Mouse (Mus musculus): ENCODE data around the gene Gm5478. TPM values are rescaled to one million over a fixed set of nuclear protein-coding genes. Genes with fewer than 3 reads are reported as not detected.
"Not testable (repeated sequence)": the region's sequence is repeated elsewhere in the genome, so short reads cannot be mapped to it uniquely, and the experiment has no call there.

Gm5478 gene
- total RNA-seq (2021) (not detected), polyA plus RNA-seq (2012; rRNA removed) (not detected in 2 replicates)
- long read RNA-seq, result 0 reads

- H3K27me3 ChIP-seq (ENCODE audit: control insufficient read depth, insufficient read depth, low read length), result no peaks in the 10 kb centered on the region
- H3K27ac ChIP-seq, result no peak within 1 kb of the TSS
- H3K9ac ChIP-seq (ENCODE audit: low read depth, low read length), result no peak within 1 kb of the TSS
- H3K4me1 ChIP-seq (ENCODE audit: control insufficient read depth, insufficient read depth, low read length), result no peaks in the 10 kb centered on the region
- no peak within 1 kb of the TSS for H3K4me3 ChIP-seq
- no peak for TF ChIP-seq EP300 (IDR thresholded peaks at IDR 0.05; ENCODE audit: insufficient read depth, low read depth, low read length)
- DNase-seq, result no peak
- intact Hi-C loops (cut with DNase I), result no loop called here
- H3K36me3 ChIP-seq (ENCODE audit: control insufficient read depth, insufficient read depth, low read length), result no peaks in the 10 kb centered on the region
- WGBS, result 71% methylated on average over 3 of the region's 3 CpGs
- no peaks in the 10 kb centered on the region for H3K79me2 ChIP-seq (replicated peaks; ENCODE audit: control insufficient read depth, insufficient read depth, low read length)
These were observed at the start of gene Gm5478 for GRCm38 (mm10) chr15:101647280-101647679. Gene Gm5478 (minus strand): TSS chr15:101647380.

GRCm38 (mm10) chr15:101694207-101694606 is 47.0 kb upstream of the Gm5478 start, which contains the start of gene Krt6a:
Gene Krt6a (minus strand): TSS chr15:101694307.
- no peak within 1 kb of the TSS for H3K4me3 ChIP-seq
- no peaks in the 10 kb centered on the region for H3K4me1 ChIP-seq (ENCODE audit: control insufficient read depth, insufficient read depth, low read length)
- no peak for DNase-seq
- intact Hi-C loops (cut with DNase I), result no loop called here
- TF ChIP-seq POLR2A (IDR thresholded peaks at IDR 0.05; ENCODE audit: insufficient read depth, low read depth, low read length) (no peak), EP300 (IDR thresholded peaks at IDR 0.05; ENCODE audit: insufficient read depth, low read depth, low read length) (no peak)
- H3K36me3 ChIP-seq (ENCODE audit: control insufficient read depth, insufficient read depth, low read length), result no peaks in the 10 kb centered on the region
- H3K9ac ChIP-seq (ENCODE audit: low read depth, low read length), result no peak within 1 kb of the TSS
- WGBS, result 75% methylated on average over 5 of the region's 5 CpGs
- H3K27me3 ChIP-seq (ENCODE audit: control insufficient read depth, insufficient read depth, low read length), result no peaks in the 10 kb centered on the region
- no peaks in the 10 kb centered on the region for H3K79me2 ChIP-seq (replicated peaks; ENCODE audit: control insufficient read depth, insufficient read depth, low read length)
- no peak within 1 kb of the TSS for H3K27ac ChIP-seq

- 87% methylated on average over 5 of the region's 5 CpGs for WGBS
- intact Hi-C loops (cut with DNase I), result not testable (repeated sequence)
These were observed 43.3 kb upstream of the Gm5478 start for GRCm38 (mm10) chr15:101690460-101690859.

GRCm38 (mm10) chr15:101688161-101688560 is 41.0 kb upstream of the Gm5478 start:
- no peak for DNase-seq
- Histone ChIP-seq H3K9ac (ENCODE audit: low read depth, low read length) (no peak overlapping the region), H3K79me2 (replicated peaks; ENCODE audit: control insufficient read depth, insufficient read depth, low read length) (no peaks in the 10 kb centered on the region), H3K27me3 (ENCODE audit: control insufficient read depth, insufficient read depth, low read length) (no peaks in the 10 kb centered on the region), H3K27ac (no peak overlapping the region), H3K4me3 (no peak overlapping the region), H3K36me3 (ENCODE audit: control insufficient read depth, insufficient read depth, low read length) (no peaks in the 10 kb centered on the region), H3K4me1 (ENCODE audit: control insufficient read depth, insufficient read depth, low read length) (no peaks in the 10 kb centered on the region)
- intact Hi-C loops (cut with DNase I), result no loop called here
- TF ChIP-seq POLR2A (IDR thresholded peaks at IDR 0.05; ENCODE audit: insufficient read depth, low read depth, low read length) (no peak), EP300 (IDR thresholded peaks at IDR 0.05; ENCODE audit: insufficient read depth, low read depth, low read length) (no peak), CTCF (IDR thresholded peaks at IDR 0.05) (no peak)
- 48% methylated on average over 2 of the region's 2 CpGs for WGBS

More at GRCm38 (mm10) chr15:101690460-101690859, 43.3 kb upstream of the Gm5478 start:
- not testable (repeated sequence) for DNase-seq; H3K9ac ChIP-seq (ENCODE audit: low read depth, low read length); H3K4me3 ChIP-seq; H3K79me2 ChIP-seq (replicated peaks; ENCODE audit: control insufficient read depth, insufficient read depth, low read length); H3K36me3 ChIP-seq (ENCODE audit: control insufficient read depth, insufficient read depth, low read length); H3K27ac ChIP-seq; H3K27me3 ChIP-seq (ENCODE audit: control insufficient read depth, insufficient read depth, low read length); H3K4me1 ChIP-seq (ENCODE audit: control insufficient read depth, insufficient read depth, low read length)

- Histone ChIP-seq H3K27me3 (ENCODE audit: control insufficient read depth, insufficient read depth, low read length) (no peaks in the 10 kb centered on the region), H3K27ac (no peak within 1 kb of the TSS), H3K9ac (ENCODE audit: low read depth, low read length) (no peak within 1 kb of the TSS), H3K4me1 (ENCODE audit: control insufficient read depth, insufficient read depth, low read length) (no peaks in the 10 kb centered on the region), H3K36me3 (ENCODE audit: control insufficient read depth, insufficient read depth, low read length) (no peaks in the 10 kb centered on the region), H3K79me2 (replicated peaks; ENCODE audit: control insufficient read depth, insufficient read depth, low read length) (no peaks in the 10 kb centered on the region), H3K4me3 (no peak within 1 kb of the TSS)
- no peak for TF ChIP-seq POLR2A (IDR thresholded peaks at IDR 0.05; ENCODE audit: insufficient read depth, low read depth, low read length)
- no peak for TF ChIP-seq EP300 (IDR thresholded peaks at IDR 0.05; ENCODE audit: insufficient read depth, low read depth, low read length)
- TF ChIP-seq CTCF (IDR thresholded peaks at IDR 0.05), result no peak
- 84% methylated on average over 2 of the region's 2 CpGs for WGBS
- DNase-seq, result no peak
- intact Hi-C loops (cut with DNase I), result no loop called here
These were observed 33.0 kb upstream of the Gm5478 start, which contains the start of gene Krt6b for GRCm38 (mm10) chr15:101680187-101680586. Gene Krt6b (minus strand): TSS chr15:101680287.

GRCm38 (mm10) chr15:101675978-101676377 is 28.8 kb upstream of the Gm5478 start:
- intact Hi-C loops (cut with DNase I), result no loop called here
- H3K4me3 ChIP-seq, result no peak overlapping the region
- 89% methylated on average over 1 of the region's 1 CpGs for WGBS

More at GRCm38 (mm10) chr15:101675978-101676377, 28.8 kb upstream of the Gm5478 start:
- Histone ChIP-seq H3K36me3 (ENCODE audit: control insufficient read depth, insufficient read depth, low read length) (no peaks in the 10 kb centered on the region), H3K27ac (no peak overlapping the region), H3K9ac (ENCODE audit: low read depth, low read length) (no peak overlapping the region), H3K27me3 (ENCODE audit: control insufficient read depth, insufficient read depth, low read length) (no peaks in the 10 kb centered on the region), H3K79me2 (replicated peaks; ENCODE audit: control insufficient read depth, insufficient read depth, low read length) (no peaks in the 10 kb centered on the region), H3K4me1 (ENCODE audit: control insufficient read depth, insufficient read depth, low read length) (no peaks in the 10 kb centered on the region)
- TF ChIP-seq EP300 (IDR thresholded peaks at IDR 0.05; ENCODE audit: insufficient read depth, low read depth, low read length) (no peak), POLR2A (IDR thresholded peaks at IDR 0.05; ENCODE audit: insufficient read depth, low read depth, low read length) (no peak), CTCF (IDR thresholded peaks at IDR 0.05) (no peak)
- no peak for DNase-seq

All from heart, adult 2 months (tissue).